Mouse (Mus musculus) intestine, embryonic 16.5 days (tissue): Measurements from ENCODE around the gene Trpm6. TPM values are rescaled to one million over a fixed set of nuclear protein-coding genes. Genes with fewer than 3 reads are reported as not detected.

Source experiments
- ATAC-seq: fragments of 200-750 bp; cut with Nextera tagmentation; 2 replicates; pipeline ENCODE4 v1.8.0; 2017; ENCODE audit warnings: moderate TSS enrichment, moderate library complexity
- H3K27ac ChIP-seq: fragments of 300-500 bp; sonication (generic); 2 replicates; pipeline ENCODE4 v1.5.1; 2014; ENCODE audit warnings: mild to moderate bottlenecking, low read length
- H3K27me3 ChIP-seq: fragments of 300-500 bp; sonication (generic); replicated peaks from 2 replicates; pipeline ENCODE4 v1.6.1; 2014; ENCODE audit warnings: low read length, control low read depth, mixed read lengths; ENCODE audit not compliant: control insufficient read depth, insufficient read depth
- H3K36me3 ChIP-seq: fragments of 300-500 bp; sonication (generic); 2 replicates; pipeline ENCODE4 v1.6.1; 2014; ENCODE audit warnings: low read length, control low read depth; ENCODE audit not compliant: control insufficient read depth, insufficient read depth
- H3K4me1 ChIP-seq: fragments of 300-500 bp; sonication (generic); 2 replicates; pipeline ENCODE4 v1.6.1; 2014; ENCODE audit warnings: low read length, control low read depth, mixed read lengths; ENCODE audit not compliant: control insufficient read depth, insufficient read depth
- H3K4me2 ChIP-seq: fragments of 300-500 bp; sonication (generic); 2 replicates; pipeline ENCODE4 v1.6.1; 2014; ENCODE audit warnings: low read depth, low read length, control low read depth
- H3K4me3 ChIP-seq: fragments of 300-500 bp; sonication (generic); 2 replicates; pipeline ENCODE4 v1.5.1; 2014; ENCODE audit warnings: mild to moderate bottlenecking, low read length
- H3K9ac ChIP-seq: fragments of 300-500 bp; sonication (generic); 2 replicates; pipeline ENCODE4 v1.6.1; 2014; ENCODE audit warnings: low read depth, low read length
- H3K9me3 ChIP-seq: fragments of 300-500 bp; sonication (generic); 2 replicates; pipeline ENCODE4 v1.6.1; 2016; ENCODE audit warnings: low read length, control low read depth; ENCODE audit not compliant: control insufficient read depth
- WGBS: fragments of 180-500 bp; shearing (Covaris S2); extraction: QIAGEN DNeasy Blood & Tissue Kit; methylation state at CpG from one replicate; pipeline ENCODE4 v1.1.7; 2014; 5-methylcytosine and 5-hydroxymethylcytosine counted together
- polyA plus RNA-seq: library from polyadenylated mRNA; unstranded; fragments of >200 nt; fragmentation: Nextera tagmentation; extraction: Ambion mirVana; gene quantifications from 2 replicates; pipeline ENCODE4 v1.2.1, GENCODE M21; 2015

The Trpm6 gene
- polyA plus RNA-seq, 1 experiment from 2014 or later = 0.07 TPM

GRCm38 (mm10) chr19:18725186-18725585 is 24.6 kb upstream of the Trpm6 start:
- Histone ChIP-seq H3K4me3 (no peak overlapping the region), H3K9ac (no peak overlapping the region), H3K27ac (no peak overlapping the region), H3K4me1 (no peaks in the 10 kb centered on the region), H3K9me3 (no peaks in the 10 kb centered on the region), H3K27me3 (no peaks in the 10 kb centered on the region), H3K4me2 (no peak overlapping the region), H3K36me3 (no peaks in the 10 kb centered on the region)
- no peak for ATAC-seq
- 91% methylated on average over 2 of the region's 2 CpGs for WGBS

DNA sequence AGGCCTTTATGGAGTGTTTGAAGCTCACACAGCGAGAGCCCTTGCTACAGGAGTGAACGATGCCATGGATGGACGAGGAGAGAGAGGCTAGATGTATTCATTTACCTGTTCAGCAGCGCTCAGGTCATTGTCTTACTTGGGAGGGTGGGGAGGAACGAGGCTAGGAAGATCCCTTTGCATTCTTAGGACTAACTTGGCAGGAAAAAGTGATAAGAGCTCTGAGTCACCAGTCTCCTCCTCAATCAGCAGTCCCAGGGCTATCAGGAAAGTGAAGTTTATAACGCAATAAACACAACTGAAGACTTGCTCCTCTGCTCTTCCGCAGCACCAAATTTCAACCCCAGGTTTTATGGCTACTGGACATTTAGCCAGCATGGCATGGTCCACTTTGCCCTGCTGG is 19.5 kb upstream of the Trpm6 start:
- peak; percentile 82 for ATAC-seq
- Histone ChIP-seq H3K27ac (no peak overlapping the region), H3K27me3 (no peaks in the 10 kb centered on the region), H3K36me3 (no peaks in the 10 kb centered on the region), H3K9me3 (no peaks in the 10 kb centered on the region), H3K4me1 (no peaks in the 10 kb centered on the region), H3K4me2 (no peak overlapping the region), H3K4me3 (no peak overlapping the region), H3K9ac (no peak overlapping the region)
- 40% methylated on average over 7 of the region's 7 CpGs for WGBS

- 27% methylated on average over 7 of the region's 7 CpGs for WGBS
- Histone ChIP-seq H3K4me3 (no peak overlapping the region), H3K9ac (no peak overlapping the region), H3K4me2 (no peak overlapping the region), H3K27me3 (no peaks in the 10 kb centered on the region), H3K27ac (no peak overlapping the region), H3K36me3 (no peaks in the 10 kb centered on the region), H3K9me3 (no peaks in the 10 kb centered on the region), H3K4me1 (no peaks in the 10 kb centered on the region)
- no peak for ATAC-seq
Observed at GRCm38 (mm10) chr19:18731077-18731476, 18.7 kb upstream of the Trpm6 start.

DNA sequence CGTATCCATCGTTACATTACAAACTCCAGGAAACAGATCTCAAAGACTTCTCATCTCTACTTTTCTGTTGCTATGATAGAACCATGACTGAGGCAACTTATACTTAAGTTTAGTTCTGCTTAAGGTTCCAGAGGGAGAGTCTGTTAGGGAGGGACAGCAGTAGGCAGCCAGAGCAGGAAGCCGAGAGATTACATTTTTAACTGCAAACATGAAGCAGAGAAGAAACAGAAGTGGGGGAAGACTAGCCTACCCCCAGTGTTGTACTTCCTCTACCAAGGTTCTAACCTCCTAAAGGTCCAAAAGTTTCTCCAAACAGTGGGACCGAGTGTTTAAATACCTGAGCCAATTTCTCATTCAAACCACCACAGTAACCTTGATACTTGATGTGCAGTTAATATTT is 13.9 kb upstream of the Trpm6 start:
- ATAC-seq = no peak
- no peaks in the 10 kb centered on the region for H3K4me1 ChIP-seq
- H3K27me3 ChIP-seq = no peaks in the 10 kb centered on the region
- no peaks in the 10 kb centered on the region for H3K36me3 ChIP-seq
- 93% methylated on average over 4 of the region's 4 CpGs for WGBS
- H3K4me2 ChIP-seq = no peak overlapping the region
- H3K27ac ChIP-seq = no peak overlapping the region
- H3K9me3 ChIP-seq = no peaks in the 10 kb centered on the region
- H3K9ac ChIP-seq = no peak overlapping the region
- H3K4me3 ChIP-seq = no peak overlapping the region

DNA sequence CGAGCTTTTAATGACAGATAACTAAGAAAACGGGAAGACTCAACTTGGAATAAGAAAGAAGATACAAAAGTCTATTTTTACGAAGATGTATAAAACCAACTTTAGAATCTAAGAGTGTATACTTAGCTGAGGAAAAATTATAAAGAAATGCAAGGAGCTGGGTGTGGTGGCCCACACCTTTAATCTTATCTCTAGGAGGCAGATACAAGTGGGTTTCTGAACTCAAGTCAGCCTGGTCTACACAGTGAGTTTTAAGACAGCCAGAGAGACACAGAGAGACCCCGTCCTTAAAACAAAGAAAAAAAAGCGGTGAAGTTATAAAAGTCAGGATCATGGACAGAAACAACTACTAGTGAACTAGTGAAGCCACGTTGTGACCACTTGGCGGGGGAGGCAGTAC is 10.6 kb upstream of the Trpm6 start:
- WGBS = 74% methylated on average over 7 of the region's 7 CpGs
- H3K9me3 ChIP-seq = no peaks in the 10 kb centered on the region
- H3K27ac ChIP-seq = no peak overlapping the region
- no peak overlapping the region for H3K4me2 ChIP-seq
- H3K36me3 ChIP-seq = no peaks in the 10 kb centered on the region
- ATAC-seq = no peak
- H3K4me1 ChIP-seq = no peaks in the 10 kb centered on the region
- no peaks in the 10 kb centered on the region for H3K27me3 ChIP-seq
- no peak overlapping the region for H3K9ac ChIP-seq
- H3K4me3 ChIP-seq = no peak overlapping the region

GRCm38 (mm10) chr19:18743946-18744345 is 5.8 kb upstream of the Trpm6 start:
- no peak overlapping the region for H3K9ac ChIP-seq
- H3K27ac ChIP-seq = no peak overlapping the region
- no peaks in the 10 kb centered on the region for H3K4me1 ChIP-seq
- H3K27me3 ChIP-seq = no peaks in the 10 kb centered on the region
- no peak for ATAC-seq
- no peak overlapping the region for H3K4me3 ChIP-seq
- no peaks in the 10 kb centered on the region for H3K36me3 ChIP-seq
- no peaks in the 10 kb centered on the region for H3K9me3 ChIP-seq
- WGBS = 85% methylated on average over 5 of the region's 5 CpGs
- no peak overlapping the region for H3K4me2 ChIP-seq

DNA sequence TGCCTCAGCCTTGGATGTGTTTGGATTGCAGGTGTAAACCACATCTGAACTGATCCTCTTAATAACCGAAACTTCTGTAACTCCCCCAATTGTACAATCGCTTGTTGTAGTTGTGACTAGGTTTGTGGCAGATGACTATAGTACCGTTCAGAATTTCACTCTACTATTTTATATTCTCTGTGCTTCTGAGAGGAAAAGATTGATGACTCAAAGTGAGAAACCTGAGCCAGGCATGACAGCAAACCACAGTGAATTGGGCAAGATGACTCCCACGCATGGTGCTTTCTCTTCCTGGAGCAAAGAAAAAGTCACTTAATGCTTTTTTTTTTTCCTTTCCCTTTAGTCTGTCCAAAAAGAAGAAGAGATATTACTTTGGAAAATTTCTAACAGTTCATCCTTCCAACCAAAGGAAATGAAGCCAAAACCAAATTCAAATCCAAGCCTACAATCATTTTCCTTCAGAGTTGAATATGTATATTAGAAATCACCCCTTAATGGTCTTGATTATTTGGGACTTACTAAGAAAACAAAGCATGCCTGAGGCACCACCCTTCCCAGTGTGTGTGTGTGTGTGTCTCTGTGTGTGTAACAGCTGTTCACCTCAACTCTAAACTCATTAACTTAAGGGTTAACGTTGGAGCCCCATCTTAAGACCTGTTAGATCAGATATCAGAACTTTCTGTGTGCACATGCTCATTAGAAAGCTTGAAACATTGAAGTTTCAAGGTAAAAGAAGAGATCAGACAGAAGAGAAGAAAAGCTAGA is 3.0 kb upstream of the Trpm6 start:
- H3K27ac ChIP-seq = no peak overlapping the region
- no peak overlapping the region for H3K9ac ChIP-seq
- ATAC-seq = no peak
- H3K27me3 ChIP-seq = no peaks in the 10 kb centered on the region
- H3K4me3 ChIP-seq = no peak overlapping the region
- H3K9me3 ChIP-seq = no peaks in the 10 kb centered on the region
- no peak overlapping the region for H3K4me2 ChIP-seq
- 87% methylated on average over 5 of the region's 5 CpGs for WGBS
- H3K4me1 ChIP-seq = 0 out of 2 replicates have a peak, but pooled peaks cover 2% of the 10 kb centered on the region
- no peaks in the 10 kb centered on the region for H3K36me3 ChIP-seq

DNA sequence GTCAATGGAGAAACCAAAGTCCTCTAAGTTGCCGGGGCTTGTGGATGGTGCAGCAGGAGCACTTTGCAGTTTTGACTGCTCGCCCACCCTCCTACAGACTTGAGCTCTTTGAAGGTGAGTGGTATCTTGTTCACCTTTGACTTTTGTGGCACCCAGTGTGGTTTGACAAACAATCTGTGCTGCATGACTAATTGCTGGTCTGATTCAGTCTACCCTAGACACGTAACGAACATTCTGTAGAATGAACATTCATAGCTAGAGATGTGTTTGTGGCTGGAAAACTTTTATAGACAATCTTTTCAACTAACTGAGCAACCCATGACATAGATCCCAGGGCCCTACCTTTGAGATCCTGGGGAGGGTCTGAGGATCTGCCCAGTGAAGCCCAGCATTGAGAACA is 2.4 kb upstream of the Trpm6 start:
- WGBS = 87% methylated on average over 4 of the region's 4 CpGs
- ATAC-seq = no peak
- no peak overlapping the region for H3K9ac ChIP-seq
- H3K27me3 ChIP-seq = no peaks in the 10 kb centered on the region
- H3K9me3 ChIP-seq = no peaks in the 10 kb centered on the region
- no peak overlapping the region for H3K27ac ChIP-seq
- H3K36me3 ChIP-seq = no peaks in the 10 kb centered on the region
- 0 out of 2 replicates have a peak, but pooled peaks cover 2% of the 10 kb centered on the region for H3K4me1 ChIP-seq
- H3K4me3 ChIP-seq = no peak overlapping the region
- H3K4me2 ChIP-seq = no peak overlapping the region

DNA sequence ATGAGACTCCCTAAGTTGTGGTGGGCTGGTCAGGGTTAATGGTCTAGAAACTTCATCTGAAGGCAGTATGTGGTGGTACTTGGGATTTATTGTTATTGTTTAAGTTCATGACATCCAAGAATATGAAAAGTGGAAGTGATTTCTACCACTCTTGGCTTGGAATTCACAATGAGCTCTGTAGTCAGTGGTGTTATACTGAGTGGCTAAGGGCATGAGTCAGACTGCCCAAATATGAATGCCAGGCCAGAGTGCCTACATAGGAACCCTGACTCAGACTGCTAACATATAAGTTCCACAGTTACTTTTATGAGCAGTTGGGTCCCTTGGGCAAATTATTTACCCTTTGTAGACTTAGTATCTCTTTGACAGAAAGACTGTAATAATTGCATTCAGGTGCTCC is 7.4 kb downstream of the Trpm6 start:
- ATAC-seq = no peak

GRCm38 (mm10) chr19:18757706-18758105 is 7.9 kb downstream of the Trpm6 start:
- H3K27me3 ChIP-seq = no peaks in the 10 kb centered on the region
- no peak for ATAC-seq
- no peak overlapping the region for H3K4me2 ChIP-seq
- WGBS = 56% methylated on average over 4 of the region's 4 CpGs
- no peaks in the 10 kb centered on the region for H3K4me1 ChIP-seq
- H3K27ac ChIP-seq = no peak overlapping the region
- no peaks in the 10 kb centered on the region for H3K36me3 ChIP-seq
- no peaks in the 10 kb centered on the region for H3K9me3 ChIP-seq
- H3K9ac ChIP-seq = no peak overlapping the region
- no peak overlapping the region for H3K4me3 ChIP-seq

More for the DNA sequence above, 7.4 kb downstream of the Trpm6 start:
- no peaks in the 10 kb centered on the region for H3K4me1 ChIP-seq
- no peak overlapping the region for H3K27ac ChIP-seq
- H3K36me3 ChIP-seq = no peaks in the 10 kb centered on the region
- no peak overlapping the region for H3K4me3 ChIP-seq
- H3K4me2 ChIP-seq = no peak overlapping the region
- H3K9ac ChIP-seq = no peak overlapping the region
- no peaks in the 10 kb centered on the region for H3K9me3 ChIP-seq
- H3K27me3 ChIP-seq = no peaks in the 10 kb centered on the region
